In genomic region chr16:30673662-30674061, GRCm38 (mm10) we compare ENCODE assay signal across 15 mouse cellular contexts.
A peak's percentile ranks its signal among the peaks of the same experiment; 100 is the strongest.
DNase-seq lines count a peak whose midpoint lies in the region.
"Had no signal": no experiment of that assay in that cellular context is flagged by ENCODE, and none has a peak within 500 bp of the region (broad histone marks: within the 10 kb centered on the region; RNA-seq: fewer than 3 reads in every experiment).

No protein-coding gene starts in this region.

- DNase-seq in cerebellum, postnatal 25 days, result peak; percentile 39 to 67
- DNase-seq in cerebellum, postnatal 4 days (ENCODE audit: low spot score in 2 of 2), result no peak
- peak; percentile 21 for DNase-seq in gastrocnemius, adult 18-20 months (ENCODE audit: low spot score)
- DNase-seq in gastrocnemius, adult 8-10 months (ENCODE audit: low spot score in 2 of 2), result no peak
- DNase-seq in lung, postnatal 36 days, result peak; percentile 32
- no peak for DNase-seq in lung, adult 18-20 months
- peak; percentile 35 for DNase-seq in Muller cell, postnatal 12 days (ENCODE audit: inconsistent ontology term)
- DNase-seq: adrenal gland, postnatal 36 days; cerebellum, adult 11 months; gastrocnemius, postnatal 10 days; heart, adult 11 months; kidney, adult 2 months; lung, adult 2 months; midbrain, embryonic 14.5 days; right cerebral cortex, postnatal 14 days had no signal

Comparison
In these comparisons a context has a peak if more than half of its experiments do, and no peak if none do; other contexts are left out.
1. DNase-seq: peak in cerebellum, postnatal 25 days (2 of 2), gastrocnemius, adult 18-20 months (single experiment), lung, postnatal 36 days (single experiment) and Muller cell, postnatal 12 days (single experiment); none in cerebellum, postnatal 4 days (0 of 2), gastrocnemius, adult 8-10 months (0 of 2) and lung, adult 18-20 months (0 of 2).